In genomic region chr13:9697340-9697739, GRCm38 (mm10) we compare ENCODE assay signal across 16 mouse cellular contexts.
"Had no signal": no experiment of that assay in that cellular context is flagged by ENCODE, and none has a peak within 500 bp of the region (broad histone marks: within the 10 kb centered on the region; RNA-seq: fewer than 3 reads in every experiment).

No protein-coding gene starts in this region.

- DNase-seq: retina, postnatal 1 day; right cerebral cortex, adult 18-20 months; right cerebral cortex, postnatal 14 days; right cerebral cortex, postnatal 25 days; right cerebral cortex, postnatal 4 days; spleen, adult 18-20 months; thymus, adult 18-20 months; thymus, adult 2 months; thymus, postnatal 14 days; thymus, postnatal 25 days; thymus, postnatal 36 days; thymus, postnatal 4 days had no signal

- H3K9me3 ChIP-seq: neural tube, embryonic 13.5 days; neural tube, embryonic 15.5 days; stomach, embryonic 15.5 days had no signal

- H3K4me3 ChIP-seq: neural tube, embryonic 13.5 days; neural tube, embryonic 15.5 days; stomach, embryonic 15.5 days had no signal

- H3K27ac ChIP-seq: neural tube, embryonic 13.5 days; neural tube, embryonic 15.5 days; stomach, embryonic 15.5 days; stomach, postnatal 0 days had no signal

- H3K4me1 ChIP-seq: neural tube, embryonic 13.5 days; neural tube, embryonic 15.5 days; stomach, embryonic 15.5 days had no signal

- H3K9ac ChIP-seq: neural tube, embryonic 13.5 days; neural tube, embryonic 15.5 days; stomach, embryonic 15.5 days had no signal

- H3K27me3 ChIP-seq: neural tube, embryonic 13.5 days; neural tube, embryonic 15.5 days; stomach, embryonic 15.5 days had no signal

- H3K4me2 ChIP-seq: neural tube, embryonic 13.5 days; neural tube, embryonic 15.5 days; stomach, embryonic 15.5 days had no signal
